Mouse (Mus musculus): ENCODE results near the gene 1700012B07Rik.

The 1700012B07Rik gene

DNA sequence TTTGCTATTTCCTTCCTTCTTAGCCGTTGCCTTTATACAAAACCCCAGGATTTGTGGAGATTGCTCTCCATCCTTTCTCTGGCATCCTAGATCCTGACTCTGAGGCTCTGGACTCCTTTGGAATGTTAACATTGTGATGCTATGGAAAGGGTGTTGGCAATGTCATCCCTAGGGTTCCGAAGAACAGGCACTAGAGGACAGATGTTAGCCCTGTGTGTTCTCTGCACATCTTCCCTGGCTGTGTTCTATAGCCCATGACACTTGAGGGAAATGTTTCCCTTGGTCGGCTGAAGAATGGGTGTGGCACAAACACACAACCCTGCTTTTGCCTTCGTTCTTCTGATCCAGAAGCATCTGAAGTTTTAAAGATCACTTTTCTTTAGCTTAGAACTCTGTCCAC, at the start of gene 1700012B07Rik:
Gene 1700012B07Rik, minus strand, starts transcription at position 101 of the 400 bp plus-strand sequence.
- DNase-seq (ENCODE audit: low read depth): no peak

DNA sequence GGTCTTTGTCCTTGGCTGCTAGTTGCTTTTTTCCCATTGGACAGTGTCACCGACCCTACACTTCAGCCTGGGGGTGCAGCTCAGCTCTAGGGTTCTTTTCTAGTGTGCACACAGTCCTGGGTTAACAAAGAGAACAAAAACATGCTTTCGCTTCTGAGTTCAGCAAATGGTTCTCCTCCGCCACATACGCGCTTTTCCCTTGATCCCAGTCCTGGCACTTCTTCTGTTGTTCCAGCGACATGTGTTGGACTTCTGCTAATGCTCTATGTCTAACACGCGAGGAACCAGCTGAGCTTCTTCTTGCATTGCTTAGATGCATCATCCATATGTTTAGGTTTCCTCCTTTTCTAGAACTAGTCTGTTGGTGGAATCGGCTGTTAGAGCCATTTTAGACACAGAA, 48.9 kb upstream of the 1700012B07Rik start:
- DNase-seq (ENCODE audit: low read depth): no peak

DNA sequence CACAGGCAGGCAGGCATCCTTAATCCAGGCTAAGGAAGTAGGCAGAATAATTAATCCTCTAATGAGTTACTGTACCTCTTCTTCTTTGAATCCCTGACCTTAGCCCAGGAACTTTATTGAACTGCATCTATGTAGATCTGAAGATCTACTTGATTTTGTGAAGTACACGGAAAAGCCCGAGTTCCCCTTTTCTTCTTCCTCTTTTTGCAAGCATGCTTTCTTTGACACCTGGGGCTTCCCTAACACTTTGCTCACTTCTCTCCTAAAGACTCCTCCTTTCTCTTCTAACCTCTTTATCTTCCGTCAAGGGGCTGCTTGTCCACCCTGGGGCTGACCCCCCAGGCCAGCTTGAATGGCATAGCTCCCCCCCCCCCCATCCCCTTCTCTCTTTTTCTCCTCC, 48.0 kb upstream of the 1700012B07Rik start:
- DNase-seq (ENCODE audit: low read depth): peak; percentile 25

DNA sequence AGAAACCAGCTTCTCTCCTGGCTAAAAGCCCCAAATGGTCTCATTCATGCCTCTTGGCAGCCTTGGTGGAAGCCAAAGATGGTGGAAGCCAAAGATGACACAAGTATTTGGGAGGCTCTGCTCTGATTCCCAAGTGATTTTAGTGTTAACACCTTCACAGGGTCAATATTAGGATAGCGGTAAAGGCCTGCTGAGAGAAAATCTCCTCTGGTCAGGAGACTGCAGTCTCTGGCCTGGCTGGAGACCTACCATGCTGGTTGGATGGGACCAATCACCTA, 47.6 kb upstream of the 1700012B07Rik start:
- DNase-seq (ENCODE audit: low read depth): no peak

DNA sequence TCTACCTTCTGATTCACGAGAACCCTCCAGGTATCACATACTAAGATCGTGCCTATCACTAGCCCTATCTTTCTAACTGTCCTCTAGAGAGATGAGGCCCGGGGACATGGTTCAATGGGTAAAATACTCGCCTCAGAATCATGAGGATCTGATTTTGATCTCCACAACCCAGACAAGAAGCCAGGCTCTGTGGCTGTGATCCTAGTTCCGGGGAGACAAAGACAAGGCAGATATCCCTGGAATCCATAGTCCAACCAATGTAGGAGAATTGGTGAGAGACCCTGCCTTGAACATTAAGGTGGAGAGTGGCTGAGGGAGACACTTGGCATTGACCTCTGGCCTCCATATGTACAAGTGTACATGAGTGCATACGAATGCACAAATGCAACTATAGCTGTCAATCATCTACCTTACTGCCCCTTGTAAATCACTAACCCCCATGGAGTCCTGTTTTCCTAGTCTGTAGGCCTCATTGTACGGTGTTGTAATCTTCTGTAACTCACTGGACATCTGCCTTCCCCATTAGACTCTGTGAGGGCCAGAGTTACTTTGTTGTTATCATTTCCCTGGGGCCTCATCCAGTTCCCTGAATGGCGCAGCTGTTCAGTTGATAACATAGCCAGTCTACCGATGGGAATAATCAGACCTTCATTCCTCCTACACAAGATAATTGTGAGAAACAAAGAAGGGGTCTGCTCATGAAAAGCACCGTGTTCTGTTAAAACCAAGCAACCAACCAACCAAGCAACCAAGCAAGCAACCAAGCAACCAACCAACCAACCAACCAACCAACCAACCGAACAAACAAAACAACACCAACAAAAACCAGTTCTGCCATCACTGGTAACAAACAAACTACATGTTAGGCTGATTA, 47.0 kb upstream of the 1700012B07Rik start:
- no peak for DNase-seq (ENCODE audit: low read depth)

DNA sequence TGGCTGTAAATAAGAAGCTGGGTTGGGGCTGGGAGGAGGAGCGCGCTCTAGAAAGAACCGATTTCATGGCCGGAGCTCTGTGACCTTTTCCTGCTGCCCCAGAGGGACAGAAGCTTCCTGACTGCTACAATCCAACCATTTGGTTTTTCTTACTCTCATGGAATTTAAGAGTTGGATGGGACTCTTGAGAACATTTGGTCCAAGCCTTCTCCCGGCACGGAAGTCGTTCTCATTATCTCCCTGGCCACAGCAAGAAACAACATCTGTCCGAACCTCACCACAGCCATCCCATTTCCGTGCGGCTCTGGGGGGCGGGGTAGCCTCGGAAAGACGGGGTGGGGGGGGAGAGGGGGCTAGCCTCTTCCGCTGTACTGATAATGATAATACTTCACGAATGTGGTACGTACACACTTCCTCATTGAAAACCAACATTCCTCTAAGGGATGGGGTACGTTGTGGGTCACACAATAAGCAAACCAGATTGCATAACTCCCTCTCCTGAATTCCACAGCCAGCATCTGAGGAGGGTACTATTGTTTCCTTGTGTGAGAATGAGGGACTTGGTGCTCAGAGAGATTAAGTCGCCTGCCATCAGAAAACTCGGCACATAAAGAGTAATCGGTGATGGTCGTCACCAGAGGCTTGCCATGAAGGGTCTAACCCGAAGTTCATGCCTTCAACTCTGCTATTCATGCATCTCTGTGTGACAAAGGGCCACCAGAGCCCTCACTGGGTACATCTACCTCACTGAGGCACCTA, 46.2 kb upstream of the 1700012B07Rik start:
- no peak for DNase-seq (ENCODE audit: low read depth)

DNA sequence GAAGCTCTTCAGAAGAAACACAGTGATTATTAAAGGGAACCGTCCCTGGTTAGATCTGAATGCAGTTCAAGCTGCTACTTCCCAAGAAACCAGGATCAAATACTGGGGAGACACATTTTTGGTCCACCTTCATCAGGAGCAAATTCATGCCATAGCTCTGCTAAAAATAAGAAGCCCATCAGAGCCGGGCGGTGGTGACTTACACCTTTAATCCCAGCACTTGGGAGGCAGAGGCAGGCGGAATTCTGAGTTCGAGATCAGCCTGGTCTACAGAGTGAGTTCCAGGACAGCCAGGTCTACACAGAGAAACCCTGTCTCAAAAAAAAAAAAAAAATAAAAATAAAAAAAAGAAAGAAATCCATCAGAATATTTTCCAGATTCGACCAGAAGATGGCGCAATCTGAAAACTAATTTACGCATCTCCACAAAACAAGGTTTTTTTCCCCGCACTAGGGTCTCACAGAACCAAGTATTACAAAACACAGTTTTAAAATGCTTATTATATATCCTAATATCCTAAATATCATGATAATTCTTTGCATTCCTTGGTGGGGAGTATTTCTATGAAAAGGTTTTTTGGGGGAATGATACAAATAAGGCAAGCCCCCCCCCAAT, 45.4 kb upstream of the 1700012B07Rik start:
- DNase-seq (ENCODE audit: low read depth): peak; percentile 19

DNA sequence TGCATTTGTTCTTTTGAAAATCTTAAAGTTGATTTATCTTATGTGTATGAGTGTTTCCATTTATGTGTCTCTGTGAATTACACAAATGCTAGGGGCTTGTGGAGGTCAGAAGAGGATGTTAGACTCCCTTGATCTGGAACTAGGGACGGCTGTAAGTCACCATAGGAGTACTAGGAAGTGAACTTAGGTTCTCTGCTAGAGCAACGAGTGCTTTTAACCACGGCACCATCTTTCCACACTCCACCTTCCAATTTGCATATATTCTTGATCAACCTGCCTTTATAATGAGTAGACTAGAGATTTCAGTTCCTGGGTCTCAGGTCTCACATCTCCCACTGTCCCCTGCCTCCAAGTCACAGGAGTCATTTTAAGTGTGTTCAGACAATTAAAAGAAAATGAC, 44.8 kb upstream of the 1700012B07Rik start:
- DNase-seq (ENCODE audit: low read depth): no peak

DNA sequence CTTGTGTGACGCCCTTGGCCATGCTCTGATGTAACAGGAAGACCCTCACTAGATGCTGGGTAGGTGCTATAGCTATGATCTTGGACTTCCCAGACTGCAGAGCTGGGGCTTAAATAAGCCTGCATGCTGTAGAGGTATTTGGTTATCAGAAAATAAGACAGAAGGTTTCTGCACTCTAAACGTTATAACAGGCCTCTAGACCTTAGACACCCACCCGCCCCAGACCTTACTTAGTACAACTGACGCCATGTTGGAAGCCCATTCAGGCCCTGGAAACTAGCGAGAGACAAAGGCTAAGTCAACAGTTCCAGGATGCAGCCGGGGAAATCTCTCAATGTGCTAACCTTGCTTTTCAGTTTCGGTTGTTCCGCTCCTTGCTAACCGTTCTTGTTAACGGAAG, 44.2 kb upstream of the 1700012B07Rik start:
- no peak for DNase-seq (ENCODE audit: low read depth)

DNA sequence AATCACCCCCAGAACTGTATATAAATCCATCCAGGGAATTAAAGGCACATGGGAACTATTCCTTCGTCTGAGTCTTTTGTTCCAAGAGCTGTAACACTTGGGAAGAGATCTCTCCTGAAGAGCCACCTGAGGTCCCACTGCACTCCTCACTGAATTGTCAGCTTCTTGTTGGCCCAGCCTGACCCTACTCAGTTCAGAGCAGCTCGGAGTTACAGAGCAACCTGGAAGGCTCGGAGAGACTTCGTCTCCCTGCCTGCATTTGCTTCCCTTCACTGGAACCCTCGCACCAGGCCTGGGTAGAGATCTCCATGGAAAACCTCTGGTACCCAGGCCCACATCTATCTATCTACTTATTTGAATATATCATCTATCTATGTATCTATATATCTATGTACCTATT, 40.0 kb upstream of the 1700012B07Rik start:
- DNase-seq (ENCODE audit: low read depth): no peak

DNA sequence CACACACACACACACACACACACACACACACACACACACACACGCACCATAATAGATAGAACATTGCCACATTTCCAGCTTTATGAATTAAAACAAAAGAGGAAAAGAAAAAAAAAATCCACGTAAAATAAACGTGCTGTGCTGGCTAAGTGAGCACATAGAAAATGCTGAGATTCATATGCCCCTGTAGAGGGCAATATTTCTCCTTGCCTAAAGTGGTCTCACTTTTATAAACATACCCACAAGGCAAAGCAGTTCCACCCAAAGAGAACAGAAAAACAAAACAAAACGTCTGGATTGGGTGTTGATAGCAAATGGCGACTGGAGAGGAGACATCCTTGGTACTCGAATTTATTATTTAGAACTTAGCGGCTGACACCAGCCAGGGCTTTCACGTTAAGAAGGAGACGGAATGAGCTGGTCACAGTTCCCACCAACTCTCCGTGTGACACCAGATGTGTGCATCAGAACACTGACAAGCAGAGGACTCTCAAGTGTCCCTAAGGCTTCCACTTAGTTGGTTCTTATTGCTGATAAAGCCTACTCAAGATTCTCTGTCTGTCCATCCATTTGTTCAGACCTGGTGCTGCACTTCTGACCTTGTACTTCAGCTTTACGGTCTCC, 38.8 kb upstream of the 1700012B07Rik start:
- DNase-seq (ENCODE audit: low read depth): no peak

DNA sequence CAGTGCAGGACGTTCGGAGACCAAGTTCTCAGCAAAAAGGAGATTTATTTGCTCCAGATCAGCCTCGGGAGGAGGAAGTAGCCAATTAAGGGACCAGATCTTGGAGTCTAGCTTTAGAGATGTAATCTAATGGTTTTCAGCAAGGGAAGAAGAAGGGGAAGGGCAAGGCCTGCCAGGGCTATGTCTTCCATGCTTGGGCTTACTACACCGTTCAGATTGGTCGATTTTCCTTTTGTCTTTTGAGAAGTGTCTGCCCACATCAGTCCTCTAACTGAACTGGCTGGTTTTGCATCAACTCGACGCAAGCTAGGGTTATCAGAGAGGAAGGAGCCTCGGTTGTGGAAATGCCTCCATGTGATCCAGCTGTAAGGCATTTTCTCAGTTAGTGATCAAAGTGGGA, 37.7 kb upstream of the 1700012B07Rik start:
- DNase-seq (ENCODE audit: low read depth): no peak

DNA sequence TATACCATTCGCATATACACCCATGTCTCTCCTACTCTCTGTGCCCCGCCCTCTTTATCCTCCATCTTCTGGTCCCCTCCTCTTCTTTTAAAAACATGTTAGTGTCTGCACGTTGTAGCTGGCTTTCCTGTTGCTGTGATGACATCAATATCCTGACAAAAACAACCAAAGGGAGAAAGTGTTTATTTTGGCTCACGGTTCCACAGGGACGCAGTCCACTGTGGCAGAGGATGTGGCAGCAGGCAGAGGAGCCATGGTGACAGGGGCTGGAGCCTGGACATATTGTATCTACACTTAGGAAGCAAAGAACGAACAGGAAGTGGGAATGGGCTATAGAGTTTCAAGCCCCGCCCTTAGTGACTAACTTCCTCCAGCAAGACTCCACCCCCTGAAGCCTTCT, 36.1 kb upstream of the 1700012B07Rik start:
- DNase-seq (ENCODE audit: low read depth): no peak

DNA sequence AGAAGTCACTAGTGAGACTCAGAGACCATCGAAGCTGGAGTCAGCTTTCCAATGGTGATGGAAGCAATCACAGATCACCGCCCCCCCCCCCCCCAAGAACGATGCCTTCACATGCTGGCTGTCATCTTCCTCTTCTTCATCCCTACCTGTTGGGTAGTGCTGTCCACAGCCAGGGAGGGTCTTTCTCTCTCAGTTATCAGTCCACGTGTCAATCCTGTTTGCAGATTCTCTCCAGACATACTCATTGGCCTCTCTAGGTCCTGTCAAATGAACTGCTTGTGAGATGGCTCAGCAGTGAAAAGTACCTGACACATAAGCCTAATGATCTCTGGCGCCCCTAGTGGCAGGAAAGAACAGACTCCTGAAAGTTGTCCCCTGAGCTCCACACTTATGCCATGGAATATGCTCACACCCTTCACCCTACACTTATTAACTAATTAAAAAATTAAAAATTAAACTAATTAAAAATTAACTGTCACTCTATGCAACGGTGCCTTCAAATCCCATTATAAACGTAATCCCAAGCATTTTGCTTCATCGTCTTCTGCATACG, 35.4 kb upstream of the 1700012B07Rik start:
- peak; percentile 50 for DNase-seq (ENCODE audit: low read depth)

DNA sequence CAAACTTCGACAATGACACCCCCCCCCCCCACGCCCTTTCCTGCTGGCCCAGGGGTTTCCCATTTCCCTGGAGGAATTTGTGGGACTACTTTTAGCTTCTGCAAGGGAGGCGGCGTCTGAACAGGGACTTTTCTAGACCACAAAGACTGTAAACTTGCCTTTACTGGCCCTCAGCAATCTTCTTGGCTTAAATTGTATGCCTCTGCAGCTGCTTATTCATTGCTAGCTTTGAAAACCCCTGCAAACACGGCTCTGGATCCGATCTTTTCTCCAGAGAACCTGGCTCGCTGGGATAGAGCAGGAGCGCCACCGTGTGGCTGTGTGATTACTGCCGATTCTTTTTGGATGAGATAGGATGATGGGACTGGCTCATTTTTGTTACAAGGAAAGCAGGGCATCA, 32.7 kb upstream of the 1700012B07Rik start:
- peak; percentile 87 for DNase-seq (ENCODE audit: low read depth)

DNA sequence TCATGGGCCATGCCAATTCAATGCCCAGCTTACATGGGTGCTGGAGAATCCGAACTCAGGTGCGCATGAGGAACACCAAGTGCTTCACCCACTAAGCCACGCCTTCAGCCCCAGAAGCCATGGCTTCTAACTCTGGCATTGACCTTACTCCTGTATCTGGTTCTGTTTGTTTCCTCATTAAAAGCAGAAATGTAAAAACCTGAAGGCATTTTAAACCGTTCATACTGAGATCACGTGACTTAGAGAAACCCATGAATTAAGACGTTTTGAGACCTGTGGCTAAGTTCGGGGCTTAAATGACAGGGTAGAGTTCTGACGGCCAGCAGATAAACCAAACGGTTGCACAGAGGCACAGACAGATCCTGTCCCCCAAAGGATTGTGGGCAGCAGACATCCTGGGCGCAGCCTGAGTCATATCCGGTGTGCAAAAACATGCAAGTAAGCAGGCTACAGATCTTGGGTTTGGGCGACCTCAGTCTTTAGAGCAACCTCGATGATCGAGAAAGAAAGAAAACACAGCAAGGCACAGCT, 32.2 kb upstream of the 1700012B07Rik start:
- peak; percentile 40 for DNase-seq (ENCODE audit: low read depth)

DNA sequence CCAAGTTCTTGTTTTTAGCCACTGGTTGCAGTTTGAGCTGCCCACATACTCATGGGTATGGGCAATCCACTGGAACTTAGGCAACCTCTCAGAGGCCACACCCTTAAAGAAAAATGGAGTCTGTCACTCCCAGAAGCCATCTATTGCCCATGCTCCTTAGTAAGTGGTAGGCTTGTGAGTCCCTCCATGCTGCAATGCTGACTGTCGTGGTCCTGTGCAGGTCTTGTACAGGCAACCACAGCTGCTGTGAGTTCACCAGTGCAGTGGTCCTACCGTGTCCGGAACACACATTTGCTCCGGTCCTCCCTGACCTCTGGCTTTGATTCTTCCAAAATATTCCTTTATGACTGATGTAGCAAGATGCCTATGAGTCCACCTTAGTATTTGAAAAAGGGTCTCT, 31.6 kb upstream of the 1700012B07Rik start:
- no peak for DNase-seq (ENCODE audit: low read depth)

DNA sequence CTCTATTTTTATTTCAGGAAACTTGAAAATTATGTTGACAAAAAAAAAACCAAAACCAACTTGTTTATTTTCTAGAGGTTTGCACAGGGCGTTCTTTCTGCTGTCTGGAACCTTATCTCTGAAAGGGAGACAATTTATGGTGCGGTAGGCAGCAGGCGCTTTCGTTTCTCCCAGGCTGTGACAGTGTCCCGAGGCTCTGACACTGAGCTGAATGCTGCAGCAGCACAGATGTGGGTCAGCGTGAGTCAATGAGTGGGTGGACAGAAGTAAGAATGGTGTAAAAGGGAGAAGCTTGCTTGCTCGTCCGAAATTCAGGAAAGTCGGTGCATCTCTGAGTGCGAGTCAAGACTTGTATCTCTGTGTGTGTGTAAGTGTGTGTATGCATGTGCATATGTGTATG, 29.2 kb upstream of the 1700012B07Rik start:
- DNase-seq (ENCODE audit: low read depth): no peak

DNA sequence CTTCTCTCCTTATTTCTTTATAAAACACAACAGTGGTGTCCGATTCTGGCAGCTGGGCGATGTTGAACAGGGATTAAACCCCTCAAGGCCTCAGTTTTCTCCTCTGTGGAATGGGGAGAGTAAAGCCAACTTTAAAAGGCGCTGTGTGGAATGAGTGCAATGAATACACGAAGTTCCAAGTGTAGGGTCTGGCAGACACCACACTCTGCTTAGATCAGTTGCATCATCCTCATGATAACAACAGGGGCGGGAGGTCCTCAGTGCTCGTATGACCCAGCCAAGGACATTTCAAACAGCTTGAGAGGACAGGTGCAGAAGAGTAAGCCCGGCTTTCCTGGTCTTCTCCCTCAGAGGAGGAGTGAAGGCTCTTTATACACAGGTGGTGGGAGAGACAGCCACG, 26.2 kb upstream of the 1700012B07Rik start:
- DNase-seq (ENCODE audit: low read depth): no peak

DNA sequence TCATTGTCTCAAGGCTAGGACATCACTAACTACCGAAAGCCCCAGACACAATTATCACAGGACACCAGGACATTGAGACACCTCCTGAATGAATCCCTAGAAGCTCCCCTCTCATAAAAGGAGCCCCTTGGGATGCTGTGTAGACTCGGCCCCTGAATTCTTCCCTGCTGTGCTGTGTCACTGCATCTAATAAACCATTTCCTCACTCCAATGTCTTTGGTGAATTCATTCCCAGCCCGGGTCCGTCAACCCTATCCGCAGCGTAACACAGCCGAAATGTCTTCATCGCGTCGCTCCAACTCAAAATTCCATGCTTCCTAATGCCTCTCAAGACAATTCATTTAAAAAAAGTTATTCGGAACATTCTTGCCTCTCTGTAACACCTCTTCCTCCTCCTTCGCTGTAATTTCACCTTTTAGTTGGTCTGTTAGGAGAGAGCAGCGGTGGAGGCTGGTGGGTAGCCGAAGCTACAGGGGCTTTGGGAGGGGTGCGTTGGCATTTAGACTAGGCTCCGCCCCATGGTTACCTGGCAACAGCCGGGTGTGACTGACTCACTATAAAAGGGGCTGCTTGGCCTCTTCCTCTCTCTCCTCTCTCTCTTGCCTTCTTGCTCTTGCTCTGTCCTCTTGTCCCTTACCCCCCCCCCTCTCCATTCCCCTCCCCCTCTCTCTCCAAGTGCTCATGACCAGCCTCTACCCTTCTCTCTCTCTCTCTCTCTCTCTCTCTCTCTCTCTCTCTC, 25.6 kb upstream of the 1700012B07Rik start:
- DNase-seq (ENCODE audit: low read depth): peak; percentile 17

DNA sequence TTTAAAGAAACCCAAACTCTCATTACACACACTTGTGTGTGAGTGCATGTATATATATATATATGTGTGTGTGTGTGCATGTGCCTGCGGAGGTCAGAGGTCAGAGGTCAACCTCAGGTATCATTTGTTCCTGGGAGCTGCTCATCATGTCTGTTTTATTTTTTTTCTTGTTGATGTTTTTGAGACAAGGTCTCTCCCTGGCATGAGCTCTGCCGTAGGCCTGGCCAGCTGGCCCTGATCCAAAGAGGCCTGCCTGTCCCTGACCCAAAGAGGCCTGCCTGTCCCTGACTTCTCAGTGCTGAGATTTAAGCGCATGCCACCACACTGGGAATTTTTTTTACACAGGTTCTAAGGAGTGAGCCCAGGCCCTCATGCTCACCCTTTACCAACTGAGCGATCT, 24.1 kb upstream of the 1700012B07Rik start:
- no peak for DNase-seq (ENCODE audit: low read depth)
